Mouse (Mus musculus) MEL (cell line): ENCODE results near the gene Nwd1. TPM values are rescaled to one million over a fixed set of nuclear protein-coding genes. Genes with fewer than 3 reads are reported as not detected.
A peak's percentile ranks its signal among the peaks of the same experiment; 100 is the strongest.

Experiments
- DNase-seq: peaks from one replicate; pipeline ENCODE4 v3.0.0; 2011; ENCODE audit warnings: low read depth, low spot score
- H3K27ac ChIP-seq: 2 replicates; pipeline ENCODE4 v1.5.1; 2012; ENCODE audit warnings: low read depth, mild to moderate bottlenecking, control low read depth, low read length, moderate library complexity; ENCODE audit not compliant: control insufficient read depth
- H3K27me3 ChIP-seq, 2 experiments: fragments of 150-350 bp in 1 of 2; sonication (generic) in 1 of 2; 2 replicates each; pipeline ENCODE4 v1.6.1; 2012; ENCODE audit warnings: low read length in 2 of 2, mild to moderate bottlenecking in 2 of 2, improper control_type of control experiment in 1 of 2, moderate library complexity in 1 of 2; ENCODE audit not compliant: insufficient read depth in 2 of 2, control insufficient read depth in 1 of 2
- H3K36me3 ChIP-seq, 2 experiments: 2 replicates each; pipeline ENCODE4 v1.6.1; 2012 to 2014; ENCODE audit warnings: low read length in 2 of 2, improper control_type of control experiment in 1 of 2, inconsistent platforms in 1 of 2, mild to moderate bottlenecking in 1 of 2; ENCODE audit not compliant: insufficient read depth in 2 of 2, control insufficient read depth in 1 of 2
- H3K4me1 ChIP-seq, 2 experiments: fragments of 150-350 bp in 1 of 2; sonication (generic) in 1 of 2; 2 replicates each; pipeline ENCODE4 v1.6.1; 2012; ENCODE audit warnings: low read length in 2 of 2, improper control_type of control experiment in 1 of 2, mild to moderate bottlenecking in 1 of 2; ENCODE audit not compliant: insufficient read depth in 2 of 2, control insufficient read depth in 1 of 2
- H3K4me3 ChIP-seq, 2 experiments: fragments of 150-350 bp in 1 of 2; sonication (generic) in 1 of 2; 2 replicates each; pipeline ENCODE4 v1.5.1; 2012; ENCODE audit warnings: low read depth in 2 of 2, low read length in 2 of 2, mild to moderate bottlenecking in 2 of 2, moderate library complexity in 2 of 2, control low read depth in 1 of 2, improper control_type of control experiment in 1 of 2; ENCODE audit not compliant: control insufficient read depth in 1 of 2, insufficient read depth in 1 of 2
- H3K79me2 ChIP-seq: 2 replicates; pipeline ENCODE4 v1.6.1; 2012; ENCODE audit warnings: mild to moderate bottlenecking, low read length, moderate library complexity; ENCODE audit not compliant: control insufficient read depth, poor library complexity, insufficient read depth
- H3K9ac ChIP-seq: 2 replicates; pipeline ENCODE4 v1.6.1; 2012; ENCODE audit warnings: low read depth, mild to moderate bottlenecking, control low read depth, low read length, moderate library complexity; ENCODE audit not compliant: control insufficient read depth, poor library complexity, severe bottlenecking
- H3K9me3 ChIP-seq: fragments of 150-350 bp; sonication (generic); replicated peaks from 2 replicates; pipeline ENCODE4 v1.6.1; 2012; ENCODE audit warnings: mild to moderate bottlenecking, low read length, improper control_type of control experiment, moderate library complexity; ENCODE audit not compliant: insufficient read depth
- BHLHE40 ChIP-seq: IDR thresholded peaks from 2 replicates; pipeline ENCODE4 v1.6.1; 2012; ENCODE audit warnings: low read depth, mild to moderate bottlenecking, inconsistent platforms, low read length, improper control_type of control experiment, borderline replicate concordance
- CHD1 ChIP-seq: IDR thresholded peaks from 2 replicates; pipeline ENCODE4 v1.6.1; 2012; ENCODE audit warnings: low read depth, mild to moderate bottlenecking, inconsistent platforms, low read length, improper control_type of control experiment
- CHD2 ChIP-seq: IDR thresholded peaks from 2 replicates; pipeline ENCODE4 v1.6.1; 2011; ENCODE audit warnings: low read length, improper control_type of control experiment
- CTCF ChIP-seq, 3 experiments: IDR thresholded peaks in 2 of 3; conservative IDR thresholded peaks in 1 of 3; 2 replicates each; pipeline ENCODE4 v1.5.1; 2011 to 2012; ENCODE audit warnings: low read length in 3 of 3, low read depth in 2 of 3, mild to moderate bottlenecking in 2 of 3, improper control_type of control experiment in 1 of 3, inconsistent platforms in 1 of 3, mixed read lengths in 1 of 3, moderate library complexity in 1 of 3; ENCODE audit not compliant: control insufficient read depth in 1 of 3, insufficient read depth in 1 of 3, poor library complexity in 1 of 3, severe bottlenecking in 1 of 3
- E2F4 ChIP-seq: IDR thresholded peaks from 2 replicates; pipeline ENCODE4 v1.6.1; 2011; ENCODE audit warnings: low read depth, low read length, improper control_type of control experiment, borderline replicate concordance
- ELF1 ChIP-seq: IDR thresholded peaks from 2 replicates; pipeline ENCODE4 v1.6.1; 2014; ENCODE audit warnings: low read depth, mild to moderate bottlenecking, inconsistent platforms, low read length, improper control_type of control experiment, moderate library complexity
- ETS1 ChIP-seq: IDR thresholded peaks from 2 replicates; pipeline ENCODE4 v1.6.1; 2012; ENCODE audit warnings: low read depth, mild to moderate bottlenecking, inconsistent platforms, low read length, improper control_type of control experiment, moderate library complexity
- GABPA ChIP-seq: IDR thresholded peaks from 2 replicates; pipeline ENCODE4 v1.6.1; 2012; ENCODE audit warnings: low read depth, mild to moderate bottlenecking, inconsistent platforms, low read length, improper control_type of control experiment, moderate library complexity
- HCFC1 ChIP-seq: IDR thresholded peaks from 2 replicates; pipeline ENCODE4 v1.6.1; 2012; ENCODE audit warnings: low read depth, mild to moderate bottlenecking, inconsistent platforms, low read length, improper control_type of control experiment, moderate library complexity
- JUND ChIP-seq: IDR thresholded peaks from 2 replicates; pipeline ENCODE4 v1.6.1; 2011; ENCODE audit warnings: low read depth, mild to moderate bottlenecking, improper control_type of control experiment, low read length
- MAX ChIP-seq: IDR thresholded peaks from 2 replicates; pipeline ENCODE4 v1.6.1; 2011; ENCODE audit warnings: low read length, improper control_type of control experiment
- MAZ ChIP-seq: IDR thresholded peaks from 2 replicates; pipeline ENCODE4 v1.6.1; 2012; ENCODE audit warnings: low read depth, mild to moderate bottlenecking, inconsistent platforms, low read length, improper control_type of control experiment
- MXI1 ChIP-seq: IDR thresholded peaks from 2 replicates; pipeline ENCODE4 v1.6.1; 2011; ENCODE audit warnings: mild to moderate bottlenecking, low read depth, low read length, improper control_type of control experiment
- NELFE ChIP-seq: IDR thresholded peaks from 2 replicates; pipeline ENCODE4 v1.6.1; 2011; ENCODE audit warnings: low read depth, low read length, improper control_type of control experiment
- NRF1 ChIP-seq: IDR thresholded peaks from 2 replicates; pipeline ENCODE4 v1.6.1; 2014; ENCODE audit warnings: low read depth, mild to moderate bottlenecking, inconsistent platforms, low read length, improper control_type of control experiment, moderate library complexity; ENCODE audit not compliant: poor library complexity, insufficient read depth, severe bottlenecking
- POLR2A ChIP-seq, 2 experiments: IDR thresholded peaks; 2 replicates each; pipeline ENCODE4 v1.6.1; 2011 to 2012; ENCODE audit warnings: low read length in 2 of 2, mild to moderate bottlenecking in 2 of 2, control low read depth in 1 of 2, improper control_type of control experiment in 1 of 2, low read depth in 1 of 2, moderate library complexity in 1 of 2; ENCODE audit not compliant: control insufficient read depth in 1 of 2, insufficient read depth in 1 of 2, poor library complexity in 1 of 2
- POLR2AphosphoS2 ChIP-seq: IDR thresholded peaks from 2 replicates; pipeline ENCODE4 v1.6.1; 2011; ENCODE audit warnings: low read length, improper control_type of control experiment
- SIN3A ChIP-seq: IDR thresholded peaks from 2 replicates; pipeline ENCODE4 v1.6.1; 2012; ENCODE audit warnings: low read length, improper control_type of control experiment, inconsistent platforms
- SMC3 ChIP-seq: IDR thresholded peaks from 2 replicates; pipeline ENCODE4 v1.6.1; 2011; ENCODE audit warnings: low read depth, low read length, improper control_type of control experiment
- TBP ChIP-seq: IDR thresholded peaks from 2 replicates; pipeline ENCODE4 v1.8.0; 2011; ENCODE audit warnings: low read depth, low read length, improper control_type of control experiment
- TCF12 ChIP-seq: IDR thresholded peaks from 2 replicates; pipeline ENCODE4 v1.6.1; 2014; ENCODE audit warnings: low read depth, mild to moderate bottlenecking, inconsistent platforms, low read length, improper control_type of control experiment, moderate library complexity
- UBTF ChIP-seq: IDR thresholded peaks from 2 replicates; pipeline ENCODE4 v1.6.1; 2012; ENCODE audit warnings: low read depth, mild to moderate bottlenecking, inconsistent platforms, low read length, improper control_type of control experiment, moderate library complexity, borderline replicate concordance; ENCODE audit not compliant: insufficient read depth
- USF1 ChIP-seq: IDR thresholded peaks from 2 replicates; pipeline ENCODE4 v1.6.1; 2014; ENCODE audit warnings: low read depth, mild to moderate bottlenecking, inconsistent platforms, low read length, improper control_type of control experiment, moderate library complexity
- ZKSCAN1 ChIP-seq: IDR thresholded peaks from 2 replicates; pipeline ENCODE4 v1.6.1; 2012; ENCODE audit warnings: low read depth, mild to moderate bottlenecking, inconsistent platforms, low read length, improper control_type of control experiment, moderate library complexity
- ZMIZ1 ChIP-seq: IDR thresholded peaks from 2 replicates; pipeline ENCODE4 v1.6.1; 2012; ENCODE audit warnings: low read depth, mild to moderate bottlenecking, inconsistent platforms, low read length, improper control_type of control experiment, moderate library complexity
- ZNF384 ChIP-seq: IDR thresholded peaks from 2 replicates; pipeline ENCODE4 v1.6.1; 2012; ENCODE audit warnings: low read depth, mild to moderate bottlenecking, inconsistent platforms, low read length, improper control_type of control experiment
- polyA plus RNA-seq, 2 experiments: library from polyadenylated mRNA; stranded (reverse) in 1 of 2; unstranded in 1 of 2; fragments of >175 nt in 1 of 2; fragments of >200 nt in 1 of 2; gene quantifications; 2 replicates each; pipeline versions ENCODE4 v1.2.1 to v1.2.4; 2012; ENCODE audit warnings: low replicate concordance in 2 of 2, low read depth in 1 of 2; ENCODE audit not compliant: insufficient read length in 2 of 2, insufficient read depth in 1 of 2, missing spikeins in 1 of 2
- total RNA-seq: library from RNA; depleted of rRNA; stranded (reverse); fragments of 300-350 nt; gene quantifications from 2 replicates; pipeline ENCODE4 v1.2.3, GENCODE M21; 2012

Nwd1 gene
- total and polyA plus RNA-seq, 3 experiments: 0.03 TPM; not detected in 2

DNA sequence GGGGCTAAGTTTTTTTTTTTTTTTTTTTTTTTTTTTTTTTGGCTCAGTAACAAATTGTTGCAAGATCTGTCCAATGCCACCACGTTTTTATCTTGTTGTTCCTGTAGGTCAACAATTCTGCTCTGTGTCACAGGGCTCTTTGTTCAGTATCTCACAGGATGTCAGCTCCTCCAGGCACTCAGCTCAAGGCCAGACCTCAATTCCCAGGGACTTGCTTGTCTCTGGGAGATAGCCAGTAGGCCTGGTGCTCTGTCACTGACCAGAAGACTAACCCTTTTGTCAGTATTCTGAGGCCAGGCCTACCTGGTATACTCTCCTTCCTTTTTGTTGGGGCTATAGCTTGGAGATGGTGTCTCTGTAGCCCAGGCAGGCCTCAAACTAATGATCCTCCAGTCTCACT, 74.0 kb downstream of the Nwd1 start:
- H3K36me3 ChIP-seq: peaks cover 0 to 7% of the 10 kb centered on the region in 2 experiments; a peak in 2 of 4 replicates
- no peaks in the 10 kb centered on the region for H3K9me3 ChIP-seq
- H3K4me3 ChIP-seq: no peak overlapping the region
- no peak for DNase-seq
- H3K79me2 ChIP-seq: peaks cover 10% of the 10 kb centered on the region
- H3K27me3 ChIP-seq: no peaks in the 10 kb centered on the region
- TF ChIP-seq ZKSCAN1: no peak
- no peak for TF ChIP-seq TBP
- TF ChIP-seq BHLHE40: no peak
- TF ChIP-seq SIN3A: no peak
- TF ChIP-seq NELFE: no peak
- TF ChIP-seq SMC3: no peak
- no peak for TF ChIP-seq ZNF384
- no peak for TF ChIP-seq CHD2
- TF ChIP-seq POLR2AphosphoS2: no peak
- TF ChIP-seq UBTF: no peak
- no peak for TF ChIP-seq JUND
- H3K4me1 ChIP-seq: peaks cover 0 to 19% of the 10 kb centered on the region in 2 experiments; a peak in 3 of 4 replicates
- no peak overlapping the region for H3K27ac ChIP-seq
- no peak overlapping the region for H3K9ac ChIP-seq

- peak; percentile 94 for DNase-seq
- Histone ChIP-seq H3K27me3 (no peaks in the 10 kb centered on the region), H3K9me3 (no peaks in the 10 kb centered on the region), H3K4me1 (peaks cover 0 to 10% of the 10 kb centered on the region in 2 experiments; a peak in 3 of 4 replicates), H3K79me2 (peaks cover 10% of the 10 kb centered on the region), H3K27ac (no peak within 1 kb of the TSS), H3K36me3 (peaks cover 5% of the 10 kb centered on the region in 2 experiments), H3K4me3 (peak within 1 kb of the TSS; percentile 94 to 99), H3K9ac (peak within 1 kb of the TSS; percentile 98)
- TF ChIP-seq TCF12 (peak; percentile 76), MAZ (peak; percentile 44; the same call in 1 of the 2 replicates), ETS1 (peak; percentile 22; the same call in 1 of the 2 replicates), ZMIZ1 (peak; percentile 96), NRF1 (peak; percentile 95), POLR2A (IDR thresholded peaks at IDR 0.05; ENCODE audit: control insufficient read depth in 1 of 2, insufficient read depth in 1 of 2, low read depth in 1 of 2, low read length in 2 of 2, poor library complexity in 1 of 2) (peak; percentile 91 to 94), CHD1 (no peak), SIN3A (peak; percentile 77; the same call in 1 of the 2 replicates), JUND (no peak), UBTF (0 out of 2 replicates have a peak, but pooled peaks have one; percentile 47), ELF1 (0 out of 2 replicates have a peak, but pooled peaks have one; percentile 26), TBP (peak; percentile 82), HCFC1 (peak; percentile 79), POLR2AphosphoS2 (peak; percentile 93), MXI1 (peak; percentile 62), MAX (0 out of 2 replicates have a peak, but pooled peaks have one; percentile 41), CTCF (IDR thresholded peaks at IDR 0.05 in 2 of 3, conservative IDR thresholded peaks at IDR 0.05 in 1 of 3; ENCODE audit: control insufficient read depth in 1 of 3, insufficient read depth in 1 of 3, low read depth in 2 of 3, low read length in 3 of 3, poor library complexity in 1 of 3, severe bottlenecking in 1 of 3) (no peak), E2F4 (no peak), CHD2 (no peak), USF1 (0 out of 2 replicates have a peak, but pooled peaks have one; percentile 8), GABPA (no peak; the same call in 1 of the 2 replicates), NELFE (peak; percentile 96)
Measured at GRCm38 (mm10) chr8:72722769-72723650, 76.5 kb downstream of the Nwd1 start, which contains the start of gene Sin3b. Gene Sin3b (plus strand): TSS chr8:72723285.
